Mouse (Mus musculus): ENCODE results near the gene Aph1c.
A peak's percentile ranks its signal among the peaks of the same experiment; 100 is the strongest.
"Not testable (repeated sequence)": the region's sequence is repeated elsewhere in the genome, so short reads cannot be mapped to it uniquely, and the experiment has no call there.

Aph1c gene

GRCm38 (mm10) chr9:66834318-66835096 is at the start of gene Aph1c:
Gene Aph1c (minus strand): TSS chr9:66834726.
- DNase-seq (ENCODE audit: low spot score) = peak; percentile 100

- DNase-seq (ENCODE audit: low spot score) = no peak
These were observed 49.0 kb upstream of the Aph1c start for GRCm38 (mm10) chr9:66883500-66883899.

GRCm38 (mm10) chr9:66882406-66882821 is 47.9 kb upstream of the Aph1c start:
- DNase-seq (ENCODE audit: low spot score) = peak; percentile 19

GRCm38 (mm10) chr9:66881858-66882257 is 47.3 kb upstream of the Aph1c start:
- DNase-seq (ENCODE audit: low spot score) = no peak

- no peak for DNase-seq (ENCODE audit: low spot score)
These were observed 46.2 kb upstream of the Aph1c start for GRCm38 (mm10) chr9:66880752-66881151.

GRCm38 (mm10) chr9:66879486-66879885 is 45.0 kb upstream of the Aph1c start:
- no peak for DNase-seq (ENCODE audit: low spot score)

- DNase-seq (ENCODE audit: low spot score) = no peak
These were observed 44.4 kb upstream of the Aph1c start for GRCm38 (mm10) chr9:66878899-66879298.

- no peak for DNase-seq (ENCODE audit: low spot score)
These were observed 42.1 kb upstream of the Aph1c start for GRCm38 (mm10) chr9:66876577-66876976.

- DNase-seq (ENCODE audit: low spot score) = no peak
These were observed 39.8 kb upstream of the Aph1c start for GRCm38 (mm10) chr9:66874297-66874696.

- no peak for DNase-seq (ENCODE audit: low spot score)
These were observed 39.0 kb upstream of the Aph1c start for GRCm38 (mm10) chr9:66873531-66873930.

GRCm38 (mm10) chr9:66873009-66873408 is 38.5 kb upstream of the Aph1c start:
- not testable (repeated sequence) for DNase-seq (ENCODE audit: low spot score)

- no peak for DNase-seq (ENCODE audit: low spot score)
These were observed 37.6 kb upstream of the Aph1c start for GRCm38 (mm10) chr9:66872015-66872727.

GRCm38 (mm10) chr9:66864708-66865107 is 30.2 kb upstream of the Aph1c start:
- DNase-seq (ENCODE audit: low spot score) = no peak

- no peak for DNase-seq (ENCODE audit: low spot score)
These were observed 28.9 kb upstream of the Aph1c start for GRCm38 (mm10) chr9:66863456-66863855.

GRCm38 (mm10) chr9:66862202-66862601 is 27.7 kb upstream of the Aph1c start:
- no peak for DNase-seq (ENCODE audit: low spot score)

GRCm38 (mm10) chr9:66861104-66861767 is 26.7 kb upstream of the Aph1c start:
- no peak for DNase-seq (ENCODE audit: low spot score)

GRCm38 (mm10) chr9:66859523-66859922 is 25.0 kb upstream of the Aph1c start:
- no peak for DNase-seq (ENCODE audit: low spot score)

GRCm38 (mm10) chr9:66855865-66856264 is 21.3 kb upstream of the Aph1c start:
- peak; percentile 51 for DNase-seq (ENCODE audit: low spot score)

- DNase-seq (ENCODE audit: low spot score) = no peak
These were observed 18.1 kb upstream of the Aph1c start for GRCm38 (mm10) chr9:66852592-66852991.

GRCm38 (mm10) chr9:66850966-66851365 is 16.4 kb upstream of the Aph1c start:
- DNase-seq (ENCODE audit: low spot score) = peak; percentile 35

GRCm38 (mm10) chr9:66846822-66847221 is 12.3 kb upstream of the Aph1c start:
- no peak for DNase-seq (ENCODE audit: low spot score)

GRCm38 (mm10) chr9:66835097-66835480 is 563 bp upstream of the Aph1c start:
- DNase-seq (ENCODE audit: low spot score) = no peak

GRCm38 (mm10) chr9:66833851-66834250 is 675 bp downstream of the Aph1c start:
- DNase-seq (ENCODE audit: low spot score) = no peak
